Mouse (Mus musculus) cerebellum, adult (tissue): ENCODE measurements at regions not wholly inside any gene's neighbourhood (a gene's known extent, or its start where the extent isn't known, plus 50 kb on each side); places are given as distances from the start of the nearest gene placed in this dataset.
A peak's percentile ranks its signal among the peaks of the same experiment; 100 is the strongest.
"Not testable (repeated sequence)": the region's sequence is repeated elsewhere in the genome, so short reads cannot be mapped to it uniquely, and the experiment has no call there.

Source experiments
- ATAC-seq: cut with Nextera tagmentation; 2 replicates; pipeline ENCODE4 v1.9.2; 2017; ENCODE audit warnings: mild to moderate bottlenecking, moderate library complexity, mixed read lengths; ENCODE audit not compliant: insufficient number of reproducible peaks, low FRiP score, low TSS enrichment

DNA sequence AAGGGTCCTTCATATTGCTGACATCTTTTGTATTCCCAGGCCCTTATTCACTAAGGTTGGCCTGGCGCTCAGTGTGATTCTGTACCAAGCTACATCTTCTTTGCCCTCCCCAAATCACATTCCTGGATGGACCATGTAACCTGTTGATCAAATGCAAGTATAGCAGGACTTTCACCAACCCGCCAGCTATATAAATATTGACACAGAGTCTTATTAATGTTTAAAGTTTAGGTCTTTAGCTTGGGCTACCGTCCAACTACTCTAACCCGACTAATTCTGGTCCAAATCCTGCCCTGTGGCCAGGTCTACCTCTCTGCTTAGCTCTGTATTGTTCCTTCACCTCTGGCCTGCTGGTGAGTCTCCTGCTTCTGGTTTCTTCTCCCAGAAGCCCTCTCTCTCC is 131.2 kb upstream of the Lnx1 start:
- ATAC-seq, result no peak

DNA sequence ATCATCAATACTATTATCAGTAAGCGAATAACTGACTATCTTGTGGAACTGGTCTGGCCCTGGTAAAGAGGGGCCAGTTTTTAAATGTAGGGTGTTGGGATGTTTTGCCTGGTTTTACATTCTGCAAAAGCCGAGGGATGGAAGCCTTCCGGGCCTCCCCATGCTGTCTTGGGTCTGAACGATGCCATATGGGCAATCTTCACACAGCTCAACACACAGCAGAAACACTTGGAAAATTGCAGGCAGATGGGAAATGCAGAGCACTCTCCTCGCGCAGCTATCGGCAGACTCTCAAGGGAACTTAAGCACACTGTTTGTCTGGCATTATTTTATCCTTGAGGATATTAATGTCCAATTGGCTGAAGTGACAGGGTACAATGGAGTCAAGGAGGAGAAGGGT is 129.3 kb upstream of the Lnx1 start:
- ATAC-seq, result no peak

DNA sequence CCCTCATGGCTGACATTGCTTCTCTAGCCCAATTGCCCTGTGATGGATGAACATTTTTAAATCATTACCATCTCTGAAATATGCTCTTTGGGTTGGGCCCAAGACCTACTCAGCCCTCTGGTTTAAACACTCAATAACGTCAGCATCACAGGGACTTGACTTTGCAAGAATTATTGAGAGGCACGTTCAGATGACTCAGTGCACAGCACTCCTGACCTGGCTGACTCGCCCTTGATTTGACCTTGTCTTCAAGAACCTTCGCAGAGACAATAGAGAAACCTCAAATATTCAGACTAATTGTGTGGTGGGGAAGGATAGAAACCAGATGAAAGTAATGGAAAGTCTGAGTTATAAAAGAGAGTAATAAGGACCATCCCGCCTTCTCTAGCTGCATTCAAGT is 127.9 kb upstream of the Lnx1 start:
- no peak for ATAC-seq

DNA sequence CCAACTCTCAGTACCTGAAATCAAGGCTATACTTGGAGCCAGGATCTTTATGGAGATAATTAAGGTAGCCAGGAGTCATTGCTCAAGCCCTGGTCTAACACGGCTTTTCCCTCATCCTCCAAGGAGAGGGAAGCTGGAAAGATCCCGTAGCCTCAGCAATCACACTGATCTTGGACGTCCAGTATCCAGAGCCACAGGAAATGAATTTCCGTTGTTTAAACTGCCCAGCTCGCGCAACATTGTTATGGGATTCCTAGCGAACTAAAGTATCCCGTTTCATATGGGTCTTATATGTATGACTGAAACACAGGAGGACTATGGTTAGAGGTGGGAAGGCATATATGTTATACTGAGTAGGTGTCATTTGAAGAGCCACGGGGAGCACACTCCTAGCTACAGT is 126.3 kb upstream of the Lnx1 start:
- no peak for ATAC-seq

DNA sequence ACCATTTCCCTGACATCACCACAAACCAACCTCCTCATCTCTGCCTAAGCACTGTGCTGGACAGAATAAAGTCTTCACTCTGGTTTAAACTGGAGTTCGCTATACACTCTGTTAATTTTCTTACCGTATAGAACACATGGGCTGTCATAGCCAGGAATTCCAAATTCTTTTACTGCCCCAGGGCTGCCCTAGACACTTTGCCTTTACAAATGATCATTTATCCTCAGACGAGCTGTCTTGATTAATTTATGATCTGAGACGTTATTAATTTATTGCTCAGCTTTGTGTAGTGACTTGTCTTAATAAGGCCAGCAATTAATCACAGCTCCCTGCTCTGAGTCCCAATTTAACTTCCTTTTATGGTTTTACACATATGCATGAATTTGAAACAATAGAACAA is 125.2 kb upstream of the Lnx1 start:
- ATAC-seq, result no peak

DNA sequence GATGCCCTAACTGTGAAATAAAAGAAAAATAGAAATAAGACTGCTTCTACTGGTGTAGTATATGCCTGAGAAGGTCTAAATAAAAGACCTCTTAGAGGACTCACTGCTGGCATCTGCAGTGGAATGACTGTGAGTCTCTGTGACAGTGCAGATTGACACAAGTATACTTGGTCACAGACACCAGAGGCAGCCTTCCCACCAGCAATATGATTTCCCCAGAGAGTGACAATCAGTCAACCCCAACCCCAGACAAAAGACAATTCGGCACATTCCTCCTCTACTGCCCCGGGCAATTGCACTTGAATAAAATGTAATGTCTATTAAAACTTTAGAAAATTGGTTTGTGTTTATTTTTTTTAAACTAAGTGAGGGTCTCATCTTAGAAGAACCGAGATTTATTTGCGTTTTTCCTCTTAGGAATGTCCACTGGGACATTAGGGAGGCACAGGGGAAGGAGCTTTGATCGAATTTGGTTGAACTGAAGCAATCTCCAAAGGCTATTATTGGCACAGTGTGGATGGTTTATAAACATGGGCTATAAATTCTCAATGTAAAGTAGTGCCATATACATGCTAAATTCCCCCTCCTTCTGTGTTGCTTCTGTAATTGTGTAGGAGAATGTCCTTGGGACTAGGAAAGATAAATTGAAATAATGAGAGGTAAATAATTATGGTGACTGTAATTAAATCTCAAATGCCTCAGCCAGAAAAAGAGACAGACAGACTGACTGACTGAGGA is 123.0 kb upstream of the Lnx1 start:
- no peak for ATAC-seq

DNA sequence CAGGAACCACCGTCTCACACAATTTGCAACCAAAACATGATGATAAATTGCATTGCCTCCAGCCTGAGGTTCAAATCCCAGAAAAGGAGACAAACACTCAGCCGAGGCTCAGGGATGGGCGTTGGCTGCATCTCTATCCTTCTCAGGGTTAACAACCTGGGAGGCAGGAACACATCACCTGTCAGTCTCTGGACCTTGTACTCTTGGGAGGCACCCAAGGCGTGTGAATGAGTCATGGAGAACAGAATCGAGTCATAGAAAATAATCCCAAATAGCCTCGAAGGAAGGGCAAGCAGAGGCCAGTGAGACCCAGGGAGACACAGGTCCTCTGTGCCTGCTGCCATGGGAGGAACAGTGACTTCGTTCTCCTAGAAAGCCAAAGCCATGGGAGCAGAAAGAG is 121.0 kb upstream of the Lnx1 start:
- ATAC-seq, result no peak

DNA sequence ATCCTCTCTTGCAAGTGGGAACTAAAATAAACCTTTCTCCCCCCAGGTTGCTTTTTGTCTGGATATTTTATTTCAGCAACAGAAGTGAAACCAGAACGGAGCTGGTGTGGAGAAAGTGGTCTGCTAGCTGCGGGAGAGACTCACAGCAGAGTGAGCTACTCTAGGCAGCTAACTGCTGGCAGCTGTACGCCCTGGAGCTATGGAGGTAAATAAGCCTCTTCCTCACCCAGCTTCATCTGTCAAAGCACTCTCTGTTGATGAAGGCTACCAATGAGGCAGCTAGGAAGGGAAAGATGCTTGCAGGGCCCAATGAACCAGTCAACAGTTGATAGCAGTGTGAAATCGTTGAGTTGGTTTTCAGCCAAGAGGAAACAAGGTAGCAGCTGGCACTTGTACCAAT is 119.3 kb upstream of the Lnx1 start:
- no peak for ATAC-seq

DNA sequence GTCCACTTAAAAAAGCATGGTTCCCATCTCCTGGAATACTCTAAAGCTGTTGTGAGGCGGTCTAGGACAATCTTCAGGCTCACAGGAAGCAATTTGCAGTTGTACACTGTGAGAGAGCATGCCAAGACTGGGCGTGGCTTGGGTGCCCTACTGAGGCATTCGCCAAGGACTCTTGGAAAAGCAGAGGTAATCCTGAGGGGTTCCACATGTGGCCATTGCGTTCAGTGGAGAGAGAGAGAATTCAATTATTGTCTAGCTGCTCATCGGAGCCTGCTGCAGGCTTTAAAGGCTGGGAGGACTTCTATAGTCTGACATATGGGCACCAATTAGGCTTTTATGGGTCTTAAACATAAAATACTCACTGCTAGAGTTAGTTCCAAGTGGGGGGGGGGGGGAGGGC is 113.8 kb upstream of the Lnx1 start:
- ATAC-seq, result no peak

DNA sequence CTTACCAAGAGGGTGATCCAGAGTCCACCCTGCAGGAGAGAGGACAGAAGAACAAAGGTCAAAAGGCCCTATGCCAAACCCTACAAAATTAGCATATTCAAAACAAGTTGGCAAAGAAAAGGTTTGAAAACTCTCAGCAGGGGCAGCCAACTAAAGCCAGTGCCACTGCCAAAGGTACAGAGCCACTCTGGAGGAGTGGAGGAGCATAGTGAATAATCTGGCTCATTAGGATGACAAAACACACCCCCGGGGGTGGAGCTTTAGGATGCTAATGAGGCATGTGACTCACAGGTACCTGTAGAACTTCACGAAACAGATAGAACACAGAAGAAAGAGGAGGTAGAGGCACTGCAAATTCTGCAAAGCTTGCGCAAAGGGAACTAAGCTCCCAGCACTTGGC is 110.7 kb upstream of the Lnx1 start:
- ATAC-seq, result no peak

DNA sequence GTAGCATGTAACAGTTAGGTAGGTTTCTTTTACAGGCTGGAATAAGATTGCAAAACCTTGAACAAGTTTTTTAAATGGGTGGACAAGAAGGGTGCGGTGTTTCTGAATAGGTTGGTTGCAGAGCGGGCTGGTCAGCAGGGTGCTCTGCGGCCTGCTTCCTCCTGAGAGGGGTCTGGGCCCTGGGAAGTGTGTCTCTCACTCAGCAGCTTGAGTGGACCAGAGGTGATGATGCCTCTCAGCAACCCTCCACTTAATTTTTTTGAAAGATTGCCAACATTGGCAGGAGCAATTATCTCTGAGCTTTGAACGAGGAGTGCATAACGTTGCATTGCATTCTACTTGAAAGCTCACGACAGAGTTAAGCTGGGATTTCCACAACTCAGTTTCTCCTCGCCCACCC is 108.3 kb upstream of the Lnx1 start:
- ATAC-seq, result no peak

DNA sequence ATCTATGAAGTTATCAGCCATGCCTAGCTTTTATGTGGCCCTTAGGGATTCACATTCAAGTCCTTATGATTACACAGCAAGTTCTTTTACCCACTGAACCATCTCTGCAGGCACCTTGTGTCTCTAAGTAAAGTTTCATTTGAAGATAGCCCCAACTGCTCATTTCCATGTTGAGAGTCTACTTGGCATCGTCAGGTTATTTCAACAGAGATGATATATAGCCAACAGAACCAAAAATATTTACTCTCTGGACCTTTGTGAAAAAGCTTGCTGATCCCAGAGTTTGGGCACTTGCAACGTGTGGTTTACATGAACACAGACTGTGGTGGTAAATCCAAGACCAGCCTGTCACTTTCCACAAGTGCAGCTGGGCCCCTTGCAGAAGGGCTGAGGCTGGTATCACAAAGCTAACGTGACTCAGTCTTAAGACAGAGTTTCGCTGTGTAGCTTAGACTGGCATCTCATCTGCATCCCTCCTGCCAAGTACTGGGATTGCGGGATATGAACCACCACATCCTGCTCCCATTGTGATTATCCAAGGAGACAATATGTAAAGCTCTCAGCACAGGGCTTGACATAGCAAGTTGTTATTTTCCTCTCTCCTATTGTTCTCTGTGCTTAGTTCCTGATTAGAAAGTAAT is 105.0 kb upstream of the Lnx1 start:
- no peak for ATAC-seq

DNA sequence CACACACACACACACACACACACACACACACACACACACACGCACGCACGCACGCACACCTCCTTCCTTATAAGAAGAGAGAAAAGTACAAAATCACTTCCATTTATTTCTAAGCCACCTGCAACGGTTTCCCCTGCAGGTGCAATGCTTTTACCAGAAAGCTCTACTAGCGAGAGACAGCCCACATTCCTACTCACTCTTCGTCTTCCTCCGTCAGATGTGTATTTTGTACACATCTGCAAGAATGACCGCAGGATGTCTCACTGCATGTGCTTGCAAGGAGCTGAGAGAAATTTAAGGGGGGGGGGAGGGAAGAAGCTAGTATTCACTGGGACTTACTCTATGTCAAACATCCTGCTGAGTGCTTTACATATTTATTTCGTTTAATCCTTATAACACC is 99.2 kb upstream of the Lnx1 start:
- no peak for ATAC-seq

DNA sequence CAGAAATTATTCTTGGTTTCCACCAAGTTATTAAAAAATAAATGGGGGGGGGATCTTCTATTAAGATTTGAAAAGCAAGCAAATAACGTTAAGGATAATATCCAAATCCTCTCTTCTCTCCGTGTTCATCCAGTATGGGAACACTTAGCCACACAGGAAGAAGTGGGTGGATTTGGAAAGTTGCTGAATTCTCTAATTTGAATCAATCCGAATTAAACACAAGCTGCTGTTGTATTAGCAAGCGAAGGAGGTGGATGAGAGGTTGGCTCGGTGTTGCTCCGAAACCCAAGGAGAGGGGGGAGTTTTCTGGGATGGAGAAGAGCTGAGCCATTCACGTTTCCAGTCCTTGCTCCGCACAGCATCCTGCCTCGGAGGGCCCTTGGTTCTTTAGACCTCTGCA is 97.6 kb upstream of the Lnx1 start:
- no peak for ATAC-seq

DNA sequence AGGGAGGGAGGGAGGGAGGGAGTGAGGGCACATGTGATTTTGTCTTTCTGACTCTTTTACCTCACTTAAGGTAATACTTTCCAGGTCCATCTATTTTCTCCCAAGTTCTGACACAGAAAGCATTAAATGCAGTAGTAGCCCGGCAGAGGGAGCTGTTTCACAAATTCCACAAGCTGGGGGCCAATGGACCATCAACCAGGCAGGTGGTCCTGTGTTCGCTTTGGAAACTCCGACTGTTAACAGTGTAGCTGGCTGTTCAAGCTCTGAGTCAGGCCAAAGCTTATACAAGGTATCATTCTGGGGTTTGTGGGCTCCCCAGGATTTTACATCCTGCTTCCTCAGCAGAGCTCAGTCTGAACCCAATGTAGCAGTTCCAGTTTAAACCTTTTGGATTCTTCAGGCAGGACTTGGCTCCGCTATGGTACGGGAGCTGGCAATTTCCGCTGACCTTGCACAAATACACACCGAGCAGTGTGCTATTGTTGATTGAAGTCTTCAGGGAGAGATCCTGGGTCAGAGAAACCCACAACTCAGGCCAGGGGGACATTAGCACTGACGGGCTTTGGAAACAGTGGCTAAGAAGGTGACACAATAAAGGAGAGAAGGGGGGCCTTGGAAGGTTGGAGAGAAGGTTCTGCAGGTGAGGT is 93.8 kb upstream of the Lnx1 start:
- no peak for ATAC-seq

DNA sequence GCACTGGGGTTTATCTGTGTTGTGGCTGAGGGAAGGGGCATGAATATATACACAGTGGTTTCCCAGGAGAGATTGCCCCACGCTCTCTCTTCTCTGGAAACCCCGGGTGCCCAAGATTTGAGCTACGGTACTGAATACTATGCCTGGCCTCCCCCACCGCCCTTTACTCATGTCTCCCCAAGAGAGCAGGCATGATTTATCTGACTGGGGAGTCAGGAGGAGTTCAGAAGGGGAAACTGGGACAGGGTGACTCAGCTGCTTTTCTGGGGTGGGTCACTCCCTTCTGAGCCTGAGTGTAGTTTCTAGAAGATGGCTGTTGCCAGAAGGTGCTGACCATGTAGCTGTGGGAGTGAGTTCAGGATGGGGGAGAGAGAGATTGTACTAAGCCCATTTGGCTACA is 92.0 kb upstream of the Lnx1 start:
- no peak for ATAC-seq

DNA sequence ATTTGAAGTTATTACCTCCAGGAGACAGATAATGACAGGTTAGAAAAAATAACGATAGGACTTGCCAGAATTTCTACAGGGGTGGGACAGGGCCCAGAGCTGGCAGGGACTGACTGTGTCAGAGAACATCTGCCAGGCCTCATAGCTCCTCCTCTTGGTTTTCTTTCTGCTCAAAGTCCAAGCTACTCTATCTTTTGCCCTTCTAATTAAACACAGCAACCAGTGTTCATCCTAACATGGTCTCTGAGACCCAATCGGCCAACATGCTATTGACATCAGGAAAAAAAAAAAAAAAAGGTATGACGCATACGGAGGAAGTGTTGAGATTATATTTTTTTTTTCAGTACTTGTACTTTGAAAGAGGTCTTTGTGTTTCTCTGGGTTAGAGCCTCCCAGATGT is 90.7 kb upstream of the Lnx1 start:
- no peak for ATAC-seq

DNA sequence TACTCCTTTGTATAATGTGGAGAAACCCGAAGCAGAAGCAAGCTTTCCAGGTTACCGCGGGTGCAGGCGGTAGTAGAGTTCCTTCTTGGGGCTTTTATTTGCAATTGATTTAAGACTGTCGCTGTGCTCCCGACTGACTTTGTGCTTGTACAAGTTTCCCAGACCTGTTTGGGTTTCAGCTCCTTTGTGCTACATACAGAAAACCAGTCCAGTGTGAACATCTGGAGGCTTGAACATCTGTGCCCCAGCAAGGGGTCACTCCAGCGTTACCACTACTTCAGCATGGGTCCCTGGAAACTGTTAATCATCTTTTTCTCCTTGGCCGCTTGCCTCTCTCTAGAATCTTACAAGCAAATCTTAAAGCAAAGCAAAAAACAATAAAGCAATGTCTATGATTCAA is 90.2 kb upstream of the Lnx1 start:
- ATAC-seq, result no peak

DNA sequence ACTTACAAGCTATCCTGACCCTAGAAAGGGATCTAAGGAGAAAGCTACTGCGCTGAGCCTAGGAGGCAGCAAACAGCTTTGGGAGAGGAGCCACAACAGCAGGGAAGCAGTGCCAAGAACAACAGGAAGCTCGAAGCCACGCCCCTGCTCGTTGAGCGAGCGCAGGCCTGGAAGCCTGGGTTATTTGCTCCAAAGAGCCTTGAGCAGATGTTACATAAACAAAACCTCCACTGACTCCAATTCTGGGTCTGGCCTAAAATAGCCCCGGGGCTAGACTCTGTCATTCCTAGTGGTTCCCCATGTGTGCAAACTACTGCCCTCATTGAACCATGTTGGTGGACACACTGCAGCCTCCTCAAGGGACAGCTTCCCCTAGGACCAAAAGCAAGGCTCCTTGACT is 89.6 kb upstream of the Lnx1 start:
- ATAC-seq, result 0 out of 2 replicates have a peak, but pooled peaks have one; percentile 17

DNA sequence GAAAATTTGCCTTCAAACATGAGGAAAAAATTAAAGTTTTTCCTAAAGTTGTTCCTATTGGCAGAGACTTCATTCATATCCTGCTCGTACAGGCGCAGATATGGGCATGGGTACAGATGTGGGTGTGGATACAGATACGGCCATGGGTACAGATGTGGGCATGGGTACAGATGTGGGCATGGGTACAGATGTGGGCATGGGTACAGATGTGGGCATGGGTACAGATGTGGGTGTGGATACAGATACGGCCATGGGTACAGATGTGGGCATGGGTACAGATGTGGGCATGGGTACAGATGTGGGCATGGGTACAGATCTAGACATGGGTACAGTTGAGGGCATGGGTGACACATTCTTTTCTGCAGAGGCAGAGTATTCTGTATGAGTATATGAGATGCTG is 87.8 kb upstream of the Lnx1 start:
- ATAC-seq, result not testable (repeated sequence)

DNA sequence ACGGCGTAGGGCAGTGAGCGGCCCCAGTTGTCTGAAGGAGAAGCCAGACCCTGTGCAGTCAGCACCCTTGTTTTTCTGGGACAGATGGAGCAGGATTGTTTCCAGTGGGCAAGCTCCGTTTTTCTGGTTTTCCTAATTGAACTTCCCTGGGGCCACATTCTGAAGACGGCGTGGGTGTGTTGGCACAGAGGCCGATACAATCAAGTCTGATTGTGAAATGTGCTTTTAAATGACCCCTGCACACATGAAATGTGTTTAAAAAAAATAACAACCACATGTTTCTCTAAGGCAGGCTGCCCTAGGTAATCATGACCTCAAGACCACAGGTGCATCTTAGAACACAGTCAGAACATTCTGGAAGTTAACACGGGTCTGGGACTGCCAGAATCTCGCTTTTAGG is 81.2 kb upstream of the Lnx1 start:
- no peak for ATAC-seq

DNA sequence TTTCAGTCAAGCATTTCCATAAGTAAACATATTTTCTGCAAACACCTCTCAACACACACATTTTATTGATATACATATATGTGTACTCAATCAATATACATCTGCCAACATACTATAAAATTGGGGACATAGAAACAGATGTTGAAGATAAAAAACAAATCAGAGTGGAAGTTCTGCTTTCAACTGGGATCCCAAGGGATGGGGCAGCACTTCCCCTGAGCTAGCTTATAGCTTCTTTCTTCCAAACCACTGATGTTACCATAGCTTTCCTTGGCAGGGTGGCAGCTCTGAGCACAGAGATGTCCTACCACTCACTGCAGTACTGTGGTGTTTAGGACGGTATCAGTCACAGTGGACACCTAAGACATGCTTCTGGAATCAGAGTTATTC is 75.4 kb upstream of the Lnx1 start:
- no peak for ATAC-seq
